Mouse (Mus musculus) forebrain, embryonic 14.5 days (tissue): Measurements from ENCODE around the gene Pla2g1b. TPM values are rescaled to one million over a fixed set of nuclear protein-coding genes. Genes with fewer than 3 reads are reported as not detected.

Experiments used
- ATAC-seq: fragments of 200-750 bp; cut with Nextera tagmentation; 2 replicates; pipeline ENCODE4 v1.8.0; 2017; ENCODE audit warnings: mild to moderate bottlenecking, moderate library complexity
- DNase-seq: peaks from one replicate; pipeline ENCODE4 v3.0.0-alpha.2; 2015; ENCODE audit warnings: low spot score
- H3K27ac ChIP-seq: fragments of 300-500 bp; sonication (generic); 2 replicates; pipeline ENCODE4 v1.5.1; 2014; ENCODE audit warnings: low read depth, mild to moderate bottlenecking, control low read depth, low read length, moderate library complexity
- H3K27me3 ChIP-seq: fragments of 300-500 bp; sonication (generic); replicated peaks from 2 replicates; pipeline ENCODE4 v1.6.1; 2014; ENCODE audit warnings: low read length, control low read depth, mixed read lengths; ENCODE audit not compliant: control insufficient read depth, insufficient read depth
- H3K36me3 ChIP-seq: fragments of 300-500 bp; sonication (generic); 2 replicates; pipeline ENCODE4 v1.6.1; 2014; ENCODE audit warnings: low read length, control low read depth; ENCODE audit not compliant: control insufficient read depth, insufficient read depth
- H3K4me1 ChIP-seq: fragments of 300-500 bp; sonication (generic); 2 replicates; pipeline ENCODE4 v1.6.1; 2014; ENCODE audit warnings: antibody characterized with exemption, low read length, control low read depth; ENCODE audit not compliant: control insufficient read depth, insufficient read depth
- H3K4me2 ChIP-seq: fragments of 300-500 bp; sonication (generic); 2 replicates; pipeline ENCODE4 v1.6.1; 2014; ENCODE audit warnings: mild to moderate bottlenecking, control low read depth, low read length
- H3K4me3 ChIP-seq: fragments of 300-500 bp; sonication (generic); 2 replicates; pipeline ENCODE4 v1.5.1; 2014; ENCODE audit warnings: low read depth, low read length, control low read depth
- H3K9ac ChIP-seq: fragments of 300-500 bp; sonication (generic); 2 replicates; pipeline ENCODE4 v1.6.1; 2014; ENCODE audit warnings: mild to moderate bottlenecking, low read length, control low read depth, moderate library complexity
- H3K9me3 ChIP-seq: fragments of 300-500 bp; sonication (generic); replicated peaks from 2 replicates; pipeline ENCODE4 v1.6.1; 2016; ENCODE audit warnings: low read length, control low read depth, mixed read lengths; ENCODE audit not compliant: control insufficient read depth
- WGBS: fragments of 180-500 bp; shearing (Covaris S2); extraction: QIAGEN DNeasy Blood & Tissue Kit; methylation state at CpG from one replicate; pipeline ENCODE4 v1.1.7; 2014; 5-methylcytosine and 5-hydroxymethylcytosine counted together
- polyA plus RNA-seq: library from polyadenylated mRNA; unstranded; fragments of >200 nt; fragmentation: Nextera tagmentation; extraction: Ambion mirVana; gene quantifications from 2 replicates; pipeline ENCODE4 v1.2.1, GENCODE M21; 2014

Gene Pla2g1b
- polyA plus RNA-seq, 1 experiment from 2014 or later = not detected

- Histone ChIP-seq H3K27ac (peak overlapping the region; percentile 100), H3K4me2 (peak overlapping the region; percentile 94), H3K9ac (peak overlapping the region; percentile 100), H3K9me3 (no peaks in the 10 kb centered on the region), H3K4me3 (peak overlapping the region; percentile 99), H3K4me1 (peaks cover 62% of the 10 kb centered on the region), H3K36me3 (peaks cover 51% of the 10 kb centered on the region), H3K27me3 (no peaks in the 10 kb centered on the region)
- ATAC-seq (no peak), DNase-seq (no peak)
- 52% methylated on average over 8 of the region's 8 CpGs for WGBS
These were observed 32.9 kb upstream of the Pla2g1b start for GRCm38 (mm10) chr5:115433191-115433590.

GRCm38 (mm10) chr5:115434280-115434852, 31.7 kb upstream of the Pla2g1b start:
- Histone ChIP-seq H3K4me3 (peak overlapping the region; percentile 99), H3K36me3 (peaks cover 62% of the 10 kb centered on the region), H3K9ac (peak overlapping the region; percentile 100), H3K4me1 (peaks cover 65% of the 10 kb centered on the region), H3K9me3 (no peaks in the 10 kb centered on the region), H3K27ac (peak overlapping the region; percentile 100), H3K27me3 (no peaks in the 10 kb centered on the region), H3K4me2 (peak overlapping the region; percentile 94)
- DNase-seq = no peak
- ATAC-seq = no peak
- 6% methylated on average over 11 of the region's 11 CpGs for WGBS

- no peaks in the 10 kb centered on the region for H3K27me3 ChIP-seq
- no peaks in the 10 kb centered on the region for H3K9me3 ChIP-seq
- no peak for ATAC-seq
- peaks cover 65% of the 10 kb centered on the region for H3K4me1 ChIP-seq
- peaks cover 70% of the 10 kb centered on the region for H3K36me3 ChIP-seq
- 3% methylated on average over 15 of the region's 15 CpGs for WGBS
- H3K4me3 ChIP-seq = peak overlapping the region; percentile 99
- peak overlapping the region; percentile 94 for H3K4me2 ChIP-seq
- H3K27ac ChIP-seq = peak overlapping the region; percentile 100
- DNase-seq = peak; percentile 60
- peak overlapping the region; percentile 100 for H3K9ac ChIP-seq
These were observed 31.0 kb upstream of the Pla2g1b start for GRCm38 (mm10) chr5:115434853-115435754.

- Histone ChIP-seq H3K9me3 (no peaks in the 10 kb centered on the region), H3K27me3 (no peaks in the 10 kb centered on the region), H3K4me2 (peak overlapping the region; percentile 94), H3K9ac (peak overlapping the region; percentile 100), H3K27ac (peak overlapping the region; percentile 100), H3K4me3 (peak overlapping the region; percentile 99), H3K36me3 (peaks cover 77% of the 10 kb centered on the region), H3K4me1 (peaks cover 65% of the 10 kb centered on the region)
- WGBS = 0% methylated on average over 8 of the region's 8 CpGs
- ATAC-seq = no peak; the same call in 1 of the 2 replicates
- DNase-seq = no peak
These were observed 30.2 kb upstream of the Pla2g1b start for GRCm38 (mm10) chr5:115435755-115436379.

GRCm38 (mm10) chr5:115436421-115437124, 29.5 kb upstream of the Pla2g1b start:
- peak overlapping the region; percentile 100 for H3K9ac ChIP-seq
- ATAC-seq (peak; percentile 92), DNase-seq (peak; percentile 99)
- peak overlapping the region; percentile 99 for H3K4me3 ChIP-seq
- H3K36me3 ChIP-seq = peaks cover 85% of the 10 kb centered on the region
- H3K27ac ChIP-seq = peak overlapping the region; percentile 100
- H3K4me1 ChIP-seq = peaks cover 68% of the 10 kb centered on the region
- H3K9me3 ChIP-seq = no peaks in the 10 kb centered on the region
- peak overlapping the region; percentile 94 for H3K4me2 ChIP-seq
- 0% methylated on average over 43 of the region's 43 CpGs for WGBS
- H3K27me3 ChIP-seq = no peaks in the 10 kb centered on the region

- Histone ChIP-seq H3K27me3 (no peaks in the 10 kb centered on the region), H3K36me3 (peaks cover 90% of the 10 kb centered on the region), H3K9ac (peak overlapping the region; percentile 100), H3K4me3 (peak overlapping the region; percentile 99), H3K9me3 (no peaks in the 10 kb centered on the region), H3K27ac (peak overlapping the region; percentile 100), H3K4me1 (peaks cover 62% of the 10 kb centered on the region), H3K4me2 (peak overlapping the region; percentile 94)
- no peak for DNase-seq
- 5% methylated on average over 7 of the region's 7 CpGs for WGBS
- peak; percentile 0; the same call in 1 of the 2 replicates for ATAC-seq
These were observed 28.7 kb upstream of the Pla2g1b start for GRCm38 (mm10) chr5:115437242-115437944.

GRCm38 (mm10) chr5:115437945-115438315, 28.1 kb upstream of the Pla2g1b start:
- H3K36me3 ChIP-seq = peaks cover 91% of the 10 kb centered on the region
- peak overlapping the region; percentile 100 for H3K27ac ChIP-seq
- no peak for ATAC-seq
- H3K4me2 ChIP-seq = peak overlapping the region; percentile 94
- DNase-seq = peak; percentile 70
- peak overlapping the region; percentile 100 for H3K9ac ChIP-seq
- no peaks in the 10 kb centered on the region for H3K27me3 ChIP-seq
- WGBS = 0% methylated on average over 2 of the region's 2 CpGs
- peaks cover 56% of the 10 kb centered on the region for H3K4me1 ChIP-seq
- no peaks in the 10 kb centered on the region for H3K9me3 ChIP-seq
- H3K4me3 ChIP-seq = peak overlapping the region; percentile 99

GRCm38 (mm10) chr5:115438667-115439066, 27.4 kb upstream of the Pla2g1b start:
- Histone ChIP-seq H3K27me3 (no peaks in the 10 kb centered on the region), H3K4me3 (no peak overlapping the region), H3K9ac (peak overlapping the region; percentile 53), H3K27ac (peak overlapping the region; percentile 100), H3K9me3 (no peaks in the 10 kb centered on the region), H3K4me2 (peak overlapping the region; percentile 94), H3K4me1 (peaks cover 51% of the 10 kb centered on the region), H3K36me3 (peaks cover 94% of the 10 kb centered on the region)
- ATAC-seq (no peak), DNase-seq (no peak)
- WGBS = 17% methylated on average over 7 of the region's 7 CpGs
